In genomic region chr9:121346635-121347034, GRCm38 (mm10) we compare ENCODE assay signal across 15 mouse cellular contexts. TPM values are rescaled to one million over a fixed set of nuclear protein-coding genes. Genes with fewer than 3 reads are reported as not detected.
DNase-seq lines count a peak whose midpoint lies in the region; ATAC-seq and TF ChIP-seq lines count a peak whose summit lies in the region.
"Had no signal": no experiment of that assay in that cellular context is flagged by ENCODE, and none has a peak within 500 bp of the region (broad histone marks: within the 10 kb centered on the region; RNA-seq: fewer than 3 reads in every experiment).

No protein-coding gene starts in this region.

- 53% methylated on average over 5 of the region's 5 CpGs for WGBS in hindbrain, embryonic 13.5 days
- WGBS in hindbrain, embryonic 14.5 days: 56% methylated on average over 5 of the region's 5 CpGs
- 49% methylated on average over 5 of the region's 5 CpGs for WGBS in intestine, postnatal 0 days

- H3K4me1 ChIP-seq in hindbrain, embryonic 13.5 days (replicated peaks): peaks cover 59% of the 10 kb centered on the region
- peaks cover 23% of the 10 kb centered on the region for H3K4me1 ChIP-seq in hindbrain, embryonic 14.5 days (replicated peaks; ENCODE audit: control insufficient read depth, insufficient read depth, low read length)
- H3K4me1 ChIP-seq in ES-Bruce4 (ENCODE audit: control insufficient read depth, insufficient read depth, low read length): peaks cover 17% of the 10 kb centered on the region
- H3K4me1 ChIP-seq in intestine, postnatal 0 days (replicated peaks; ENCODE audit: control insufficient read depth, insufficient read depth, low read length): peaks cover 13% of the 10 kb centered on the region

- peak overlapping the region; percentile 31; the same call in 1 of the 2 replicates for H3K9ac ChIP-seq in hindbrain, embryonic 13.5 days
- H3K9ac ChIP-seq in hindbrain, embryonic 14.5 days: no peak overlapping the region
- no peak overlapping the region for H3K9ac ChIP-seq in ES-Bruce4 (ENCODE audit: low read depth, poor library complexity, severe bottlenecking)
- no peak overlapping the region for H3K9ac ChIP-seq in intestine, postnatal 0 days (ENCODE audit: low read depth, low read length)

- 0 out of 2 replicates have a peak, but pooled peaks have one; percentile 28 for TF ChIP-seq EP300 in ES-Bruce4 (IDR thresholded peaks at IDR 0.05; ENCODE audit: insufficient read depth, low read depth, low read length)

- ATAC-seq in hindbrain, embryonic 13.5 days (ENCODE audit: low FRiP score): no peak
- ATAC-seq in hindbrain, embryonic 14.5 days (ENCODE audit: low FRiP score): no peak
- ATAC-seq in intestine, postnatal 0 days: no peak

- H3K27me3 ChIP-seq in hindbrain, embryonic 13.5 days: no peaks in the 10 kb centered on the region
- no peaks in the 10 kb centered on the region for H3K27me3 ChIP-seq in hindbrain, embryonic 14.5 days (ENCODE audit: control insufficient read depth, insufficient read depth, low read length)
- no peaks in the 10 kb centered on the region for H3K27me3 ChIP-seq in ES-Bruce4 (ENCODE audit: control insufficient read depth, insufficient read depth, low read length, poor library complexity, severe bottlenecking)
- no peaks in the 10 kb centered on the region for H3K27me3 ChIP-seq in intestine, postnatal 0 days (replicated peaks; ENCODE audit: control insufficient read depth, insufficient read depth, low read length)

- no peak overlapping the region for H3K4me3 ChIP-seq in gastrocnemius, adult 2 months
- H3K4me3 ChIP-seq in hindbrain, embryonic 13.5 days: no peak overlapping the region
- no peak overlapping the region for H3K4me3 ChIP-seq in hindbrain, embryonic 14.5 days (replicated peaks; ENCODE audit: low read length)
- no peak overlapping the region for H3K4me3 ChIP-seq in ES-Bruce4 (ENCODE audit: low read depth, low read length)
- no peak overlapping the region for H3K4me3 ChIP-seq in intestine, postnatal 0 days (ENCODE audit: low read depth, low read length)
- H3K4me3 ChIP-seq: erythroblast, embryonic 14.5 days; midbrain, embryonic 10.5 days had no signal

- H3K4me2 ChIP-seq in hindbrain, embryonic 13.5 days: no peak overlapping the region
- H3K4me2 ChIP-seq in hindbrain, embryonic 14.5 days (replicated peaks): no peak overlapping the region
- H3K4me2 ChIP-seq in intestine, postnatal 0 days (replicated peaks; ENCODE audit: low read depth): no peak overlapping the region

- intact Hi-C loops in gastrocnemius, adult 2 months (cut with DNase I): no loop called here

- peak; percentile 50 for DNase-seq in gastrocnemius, adult 2 months
- DNase-seq in gastrocnemius, adult 18-20 months (ENCODE audit: low spot score): no peak
- no peak for DNase-seq in hindbrain, embryonic 14.5 days (ENCODE audit: low spot score)
- no peak for DNase-seq in adrenal gland, postnatal 10 days
- DNase-seq in urinary bladder, adult 18-20 months (ENCODE audit: low spot score in 2 of 2): no peak
- DNase-seq: cerebellum, adult 2 months; gastrocnemius, postnatal 25 days; layer of hippocampus, postnatal 36 days; lung, adult 2 months had no signal

- TF ChIP-seq CTCF in gastrocnemius, adult 2 months (IDR thresholded peaks at IDR 0.05): no peak
- no peak for TF ChIP-seq CTCF in ES-Bruce4 (IDR thresholded peaks at IDR 0.05; ENCODE audit: low read depth, low read length)
- no peak for TF ChIP-seq CTCF in intestine, postnatal 0 days (IDR thresholded peaks at IDR 0.05; ENCODE audit: low read depth)

- H3K27ac ChIP-seq in gastrocnemius, adult 2 months: peak overlapping the region; percentile 88
- no peak overlapping the region; the same call in 1 of the 2 replicates for H3K27ac ChIP-seq in hindbrain, embryonic 13.5 days
- no peak overlapping the region for H3K27ac ChIP-seq in hindbrain, embryonic 14.5 days
- H3K27ac ChIP-seq in ES-Bruce4 (ENCODE audit: insufficient read depth, low read length): no peak overlapping the region
- H3K27ac ChIP-seq in intestine, postnatal 0 days (ENCODE audit: low read depth, low read length): 0 out of 2 replicates have a peak overlapping the region, but pooled peaks have one; percentile 28

- H3K36me3 ChIP-seq in hindbrain, embryonic 13.5 days: no peaks in the 10 kb centered on the region
- no peaks in the 10 kb centered on the region for H3K36me3 ChIP-seq in hindbrain, embryonic 14.5 days (replicated peaks; ENCODE audit: control insufficient read depth, insufficient read depth)
- H3K36me3 ChIP-seq in ES-Bruce4 (ENCODE audit: control insufficient read depth, insufficient read depth, low read length, poor library complexity, severe bottlenecking): no peaks in the 10 kb centered on the region
- 0 out of 2 replicates have a peak, but pooled peaks cover 4% of the 10 kb centered on the region for H3K36me3 ChIP-seq in intestine, postnatal 0 days (ENCODE audit: control insufficient read depth, insufficient read depth)

- H3K9me3 ChIP-seq in hindbrain, embryonic 13.5 days: no peaks in the 10 kb centered on the region
- H3K9me3 ChIP-seq in hindbrain, embryonic 14.5 days (ENCODE audit: control insufficient read depth, low read length): no peaks in the 10 kb centered on the region
- H3K9me3 ChIP-seq in ES-Bruce4 (replicated peaks; ENCODE audit: control insufficient read depth, insufficient read depth, low read length, poor library complexity, severe bottlenecking): no peaks in the 10 kb centered on the region
- H3K9me3 ChIP-seq in intestine, postnatal 0 days (ENCODE audit: control insufficient read depth): no peaks in the 10 kb centered on the region
- H3K9me3 ChIP-seq: G1E; midbrain, embryonic 10.5 days had no signal

- no peak for TF ChIP-seq POLR2A in ES-Bruce4 (IDR thresholded peaks at IDR 0.05; ENCODE audit: insufficient read depth, low read length)

RNA-seq across cellular contexts. Expression of gene Trak1, which starts 49.3 kb away (rescaled TPM):
- total RNA-seq in gastrocnemius, adult 2 months (2021): 100 to 1,000 TPM; 156 to 204 TPM
- 100 to 1,000 TPM; 172 to 191 TPM for total RNA-seq in gastrocnemius, adult 18-20 months (2021)
- polyA plus RNA-seq in hindbrain, embryonic 13.5 days (2015; fragmentation: Nextera tagmentation; extraction: Ambion mirVana): 43.0 and 46.2 TPM in 2 replicates
- polyA plus RNA-seq in hindbrain, embryonic 14.5 days (2014; fragmentation: Nextera tagmentation; extraction: Ambion mirVana): 63.0 and 65.9 TPM in 2 replicates
- polyA plus RNA-seq in ES-Bruce4 (2011; ENCODE audit: insufficient read depth, insufficient read length, low read depth, missing spikeins): 40.3 and 44.1 TPM in 2 replicates
- 16.3 and 17.2 TPM in 2 replicates for polyA plus RNA-seq in intestine, postnatal 0 days (2015; fragmentation: Nextera tagmentation; extraction: Ambion mirVana)
- 100 to 1,000 TPM in 1 of 2 experiments, 10 to 100 TPM in 1; 84.0 to 117 TPM for total RNA-seq in adrenal gland, postnatal 10 days (2021)

Comparison
In these comparisons a context has a peak if more than half of its experiments do, and no peak if none do; other contexts are left out.
1. H3K27ac ChIP-seq: peak in gastrocnemius, adult 2 months (single experiment) and intestine, postnatal 0 days (single experiment); none in hindbrain, embryonic 13.5 days (single experiment), hindbrain, embryonic 14.5 days (single experiment) and ES-Bruce4 (single experiment).